Mouse (Mus musculus) megakaryocyte, adult 5-6 weeks (primary cell): ENCODE results near the gene Cpsf4. TPM values are rescaled to one million over a fixed set of nuclear protein-coding genes. Genes with fewer than 3 reads are reported as not detected.
"Not testable (repeated sequence)": the region's sequence is repeated elsewhere in the genome, so short reads cannot be mapped to it uniquely, and the experiment has no call there.

Source experiments
- ATAC-seq: 2 replicates; pipeline ENCODE4 v1.8.0; 2016; ENCODE audit warnings: mild to moderate bottlenecking, inconsistent platforms; ENCODE audit not compliant: poor library complexity, severe bottlenecking
- total RNA-seq, 2 experiments: library from RNA; stranded (forward) in 1 of 2; stranded (reverse) in 1 of 2; fragments of 153-499, 151-499 nt in 1 of 2; fragments of 221-1000, 200-1000 nt in 1 of 2; gene quantifications; 2 replicates each; pipeline versions ENCODE4 v1.2.3 to v1.2.4; 2015 to 2017

Cpsf4 gene
- total RNA-seq (2015) (16.6 and 17.0 TPM in 2 replicates), total RNA-seq (2017) (34.0 and 37.8 TPM in 2 replicates)

GRCm38 (mm10) chr5:145166536-145167305, at the start of gene Cpsf4, which contains the start of gene Ptcd1:
Cpsf4 (plus strand) TSS chr5:145167213.
Ptcd1 (minus strand) TSS chr5:145167108.
- ATAC-seq, result peak; percentile 97

GRCm38 (mm10) chr5:145118005-145118404, 49.0 kb upstream of the Cpsf4 start:
- no peak for ATAC-seq

GRCm38 (mm10) chr5:145118461-145118860, 48.6 kb upstream of the Cpsf4 start:
- ATAC-seq, result no peak

GRCm38 (mm10) chr5:145119385-145119784, 47.6 kb upstream of the Cpsf4 start:
- ATAC-seq, result peak; percentile 18; the same call in 1 of the 2 replicates

- no peak for ATAC-seq
Measured at GRCm38 (mm10) chr5:145120921-145121320, 46.1 kb upstream of the Cpsf4 start.

GRCm38 (mm10) chr5:145123396-145123795, 43.6 kb upstream of the Cpsf4 start:
- ATAC-seq, result no peak

- no peak for ATAC-seq
Measured at GRCm38 (mm10) chr5:145126580-145126979, 40.4 kb upstream of the Cpsf4 start.

GRCm38 (mm10) chr5:145129124-145129523, 37.9 kb upstream of the Cpsf4 start:
- no peak for ATAC-seq

- ATAC-seq, result not testable (repeated sequence)
Measured at GRCm38 (mm10) chr5:145129773-145130172, 37.2 kb upstream of the Cpsf4 start.

GRCm38 (mm10) chr5:145130191-145130590, 36.8 kb upstream of the Cpsf4 start:
- ATAC-seq, result no peak

- ATAC-seq, result peak; percentile 22; the same call in 1 of the 2 replicates
Measured at GRCm38 (mm10) chr5:145130995-145131394, 36.0 kb upstream of the Cpsf4 start.

- not testable (repeated sequence) for ATAC-seq
Measured at GRCm38 (mm10) chr5:145133275-145133674, 33.7 kb upstream of the Cpsf4 start.

GRCm38 (mm10) chr5:145138836-145139235, 28.2 kb upstream of the Cpsf4 start:
- ATAC-seq, result no peak

GRCm38 (mm10) chr5:145139571-145140519, 27.2 kb upstream of the Cpsf4 start, which contains the start of the genes Pdap1 and Bud31:
Pdap1 (minus strand) TSS chr5:145140238.
Bud31 (plus strand) TSS chr5:145140362.
- ATAC-seq, result peak; percentile 93

- peak; percentile 11 for ATAC-seq
Measured at GRCm38 (mm10) chr5:145140611-145141010, 26.4 kb upstream of the Cpsf4 start.

- no peak for ATAC-seq
Measured at GRCm38 (mm10) chr5:145147748-145148147, 19.3 kb upstream of the Cpsf4 start.

GRCm38 (mm10) chr5:145149294-145149693, 17.7 kb upstream of the Cpsf4 start:
- no peak for ATAC-seq

GRCm38 (mm10) chr5:145152690-145153089, 14.3 kb upstream of the Cpsf4 start:
- no peak for ATAC-seq

- ATAC-seq, result no peak
Measured at GRCm38 (mm10) chr5:145161361-145161760, 5.7 kb upstream of the Cpsf4 start.

GRCm38 (mm10) chr5:145164710-145165109, 2.3 kb upstream of the Cpsf4 start:
- ATAC-seq, result no peak

GRCm38 (mm10) chr5:145165184-145165583, 1.8 kb upstream of the Cpsf4 start:
- no peak for ATAC-seq
